Mouse (Mus musculus) CH12.LX (cell line): ENCODE data around the gene Tspan9. TPM values are rescaled to one million over a fixed set of nuclear protein-coding genes. Genes with fewer than 3 reads are reported as not detected.

Experiments
- DNase-seq: peaks from one replicate; pipeline ENCODE4 v3.0.0-alpha.2; 2013; ENCODE audit errors: extremely low read depth
- H3K27ac ChIP-seq: 2 replicates; pipeline ENCODE4 v1.5.1; 2012; ENCODE audit warnings: low read depth, mild to moderate bottlenecking, control low read depth, moderate library complexity; ENCODE audit not compliant: insufficient read depth
- H3K27me3 ChIP-seq: replicated peaks from 2 replicates; pipeline ENCODE3; 2012; ENCODE audit warnings: inconsistent platforms
- H3K36me3 ChIP-seq, 2 experiments: replicated peaks in 1 of 2; 2 replicates each; pipeline versions ENCODE3 to v1.6.1; 2012; ENCODE audit warnings: inconsistent platforms in 1 of 2, low read length in 1 of 2, mild to moderate bottlenecking in 1 of 2, mixed read lengths in 1 of 2, moderate library complexity in 1 of 2; ENCODE audit not compliant: control insufficient read depth in 1 of 2, insufficient read depth in 1 of 2
- H3K4me1 ChIP-seq, 2 experiments: 2 replicates each; pipeline ENCODE4 v1.6.1; 2012; ENCODE audit warnings: inconsistent platforms in 1 of 2, moderate library complexity in 1 of 2; ENCODE audit not compliant: insufficient read depth in 2 of 2, control insufficient read depth in 1 of 2
- H3K4me2 ChIP-seq: 2 replicates; pipeline ENCODE4 v1.6.1; 2012; ENCODE audit warnings: low read depth, mild to moderate bottlenecking, control low read depth; ENCODE audit not compliant: poor library complexity, insufficient read depth, severe bottlenecking
- H3K4me3 ChIP-seq, 3 experiments: fragments of 150-350 bp in 1 of 3; sonication (generic) in 1 of 3; replicated peaks in 1 of 3; 2 replicates each; pipeline versions ENCODE3 to v1.5.1; 2011 to 2012; ENCODE audit warnings: low read depth in 2 of 3, low read length in 2 of 3, mild to moderate bottlenecking in 2 of 3, moderate library complexity in 2 of 3, control low read depth in 1 of 3, improper control_type of control experiment in 1 of 3, inconsistent platforms in 1 of 3, mixed read lengths in 1 of 3; ENCODE audit not compliant: poor library complexity in 1 of 3
- H3K79me2 ChIP-seq: replicated peaks from 2 replicates; pipeline ENCODE4 v1.6.1; 2012; ENCODE audit warnings: mild to moderate bottlenecking, moderate library complexity; ENCODE audit not compliant: control insufficient read depth, poor library complexity, insufficient read depth, severe bottlenecking; ENCODE audit errors: extremely low read depth
- H3K9ac ChIP-seq: 2 replicates; pipeline ENCODE4 v1.6.1; 2012; ENCODE audit warnings: low read depth, mild to moderate bottlenecking, control low read depth, moderate library complexity; ENCODE audit not compliant: insufficient read depth
- H3K9me3 ChIP-seq: replicated peaks from 2 replicates; pipeline ENCODE3; 2012; ENCODE audit warnings: low read length, inconsistent platforms, mixed read lengths
- BHLHE40 ChIP-seq: IDR thresholded peaks from 2 replicates; pipeline ENCODE4 v1.6.1; 2011; ENCODE audit warnings: mild to moderate bottlenecking, low read depth, low read length, improper control_type of control experiment
- ETS1 ChIP-seq: conservative IDR thresholded peaks from 2 replicates; pipeline ENCODE4 v1.6.1; 2012; ENCODE audit warnings: low read depth, mild to moderate bottlenecking, inconsistent platforms, low read length, improper control_type of control experiment, moderate library complexity
- GABPA ChIP-seq: IDR thresholded peaks from 2 replicates; pipeline ENCODE4 v1.6.1; 2012; ENCODE audit warnings: low read depth, low read length, improper control_type of control experiment, inconsistent platforms; ENCODE audit not compliant: insufficient replicate concordance
- HCFC1 ChIP-seq: IDR thresholded peaks from 2 replicates; pipeline ENCODE4 v1.6.1; 2012; ENCODE audit warnings: low read depth, mild to moderate bottlenecking, inconsistent platforms, low read length, improper control_type of control experiment
- JUND ChIP-seq: conservative IDR thresholded peaks from 2 replicates; pipeline ENCODE4 v1.6.1; 2011; ENCODE audit warnings: low read depth, low read length, improper control_type of control experiment
- MAZ ChIP-seq: IDR thresholded peaks from 2 replicates; pipeline ENCODE4 v1.6.1; 2012; ENCODE audit warnings: low read depth, mild to moderate bottlenecking, inconsistent platforms, low read length, improper control_type of control experiment, moderate library complexity
- MEF2A ChIP-seq: IDR thresholded peaks from 2 replicates; pipeline ENCODE4 v1.6.1; 2014; ENCODE audit warnings: low read depth, mild to moderate bottlenecking, inconsistent platforms, low read length, improper control_type of control experiment, borderline replicate concordance
- MXI1 ChIP-seq: IDR thresholded peaks from 2 replicates; pipeline ENCODE4 v1.6.1; 2011; ENCODE audit warnings: mild to moderate bottlenecking, low read depth, low read length, improper control_type of control experiment
- MYC ChIP-seq: IDR thresholded peaks from 2 replicates; pipeline ENCODE4 v1.6.1; 2011; ENCODE audit warnings: low read depth, mild to moderate bottlenecking, improper control_type of control experiment, low read length
- NELFE ChIP-seq: IDR thresholded peaks from 2 replicates; pipeline ENCODE4 v1.6.1; 2011; ENCODE audit warnings: low read depth, low read length, improper control_type of control experiment
- NRF1 ChIP-seq: IDR thresholded peaks from 2 replicates; pipeline ENCODE4 v1.6.1; 2014; ENCODE audit warnings: low read depth, mild to moderate bottlenecking, inconsistent platforms, low read length, improper control_type of control experiment, moderate library complexity
- PAX5 ChIP-seq: IDR thresholded peaks from 2 replicates; pipeline ENCODE4 v1.6.1; 2012; ENCODE audit warnings: low read length, inconsistent platforms, mixed read lengths
- POLR2A ChIP-seq: IDR thresholded peaks from 2 replicates; pipeline ENCODE4 v1.6.1; 2011; ENCODE audit warnings: low read depth, mild to moderate bottlenecking, improper control_type of control experiment, low read length
- SIN3A ChIP-seq: IDR thresholded peaks from 2 replicates; pipeline ENCODE4 v1.6.1; 2012; ENCODE audit warnings: low read length, improper control_type of control experiment, inconsistent platforms
- TBP ChIP-seq: conservative IDR thresholded peaks from 2 replicates; pipeline ENCODE4 v1.6.1; 2011; ENCODE audit warnings: low read depth, low read length, improper control_type of control experiment
- UBTF ChIP-seq: IDR thresholded peaks from 2 replicates; pipeline ENCODE4 v1.6.1; 2012; ENCODE audit warnings: low read depth, mild to moderate bottlenecking, inconsistent platforms, low read length, improper control_type of control experiment, moderate library complexity
- USF1 ChIP-seq: IDR thresholded peaks from 2 replicates; pipeline ENCODE4 v1.6.1; 2014; ENCODE audit warnings: low read depth, mild to moderate bottlenecking, inconsistent platforms, low read length, improper control_type of control experiment
- USF2 ChIP-seq: conservative IDR thresholded peaks from 2 replicates; pipeline ENCODE4 v1.6.1; 2011; ENCODE audit warnings: low read depth, low read length, improper control_type of control experiment
- ZKSCAN1 ChIP-seq: IDR thresholded peaks from 2 replicates; pipeline ENCODE4 v1.6.1; 2012; ENCODE audit warnings: low read depth, inconsistent platforms, low read length, improper control_type of control experiment, borderline replicate concordance
- ZMIZ1 ChIP-seq: IDR thresholded peaks from 2 replicates; pipeline ENCODE4 v1.6.1; 2012; ENCODE audit warnings: low read depth, mild to moderate bottlenecking, inconsistent platforms, low read length, improper control_type of control experiment
- dilution Hi-C: fragments of 300-500 bp; cut with MboI; formaldehyde crosslinking; loops from 2 replicates; pipeline ENCODE4 v1.14.3; 2020; ENCODE audit warnings: low sequenced_read_pairs; ENCODE audit not compliant: extremely low pct_unique_long_range_greater_than_20kb, extremely low pct_ligation_motif_present
- in situ Hi-C: fragments of 300-500 bp; cut with MboI; formaldehyde crosslinking; loops from 3 replicates; pipeline ENCODE4 v1.14.3; 2019; ENCODE audit warnings: low sequenced_read_pairs, low pct_ligation_motif_present, low pct_unique_long_range_greater_than_20kb, mixed read lengths
- polyA plus RNA-seq: library from polyadenylated mRNA; unstranded; fragments of >175 nt; gene quantifications from 2 replicates; pipeline ENCODE4 v1.2.1, GENCODE M21; 2012; ENCODE audit warnings: low read depth; ENCODE audit not compliant: insufficient read length
- total RNA-seq, 2 experiments: library from RNA; depleted of rRNA; stranded (reverse); fragments of 300-350 nt in 1 of 2; fragments of >200 nt in 1 of 2; gene quantifications; 2 replicates each; pipeline ENCODE4 v1.2.3; 2012 to 2014

Tspan9 gene
- total and polyA plus RNA-seq, 3 experiments, result 0.40 to 0.98 (median 0.71) TPM

GRCm38 (mm10) chr6:128089770-128090702 lies 53.4 kb downstream of the Tspan9 start:
- Histone ChIP-seq H3K4me2 (no peak overlapping the region), H3K4me3 (no peak overlapping the region), H3K27me3 (peaks cover 86% of the 10 kb centered on the region), H3K4me1 (no peaks in the 10 kb centered on the region), H3K9ac (no peak overlapping the region), H3K27ac (no peak overlapping the region), H3K36me3 (no peaks in the 10 kb centered on the region), H3K79me2 (no peaks in the 10 kb centered on the region), H3K9me3 (no peaks in the 10 kb centered on the region)
- dilution Hi-C loops (no loop called here), in situ Hi-C loops (no loop called here)
- TF ChIP-seq ZMIZ1, result no peak
- TF ChIP-seq NELFE, result no peak
- no peak for TF ChIP-seq MAZ
- TF ChIP-seq UBTF, result no peak
- no peak for TF ChIP-seq POLR2A
- no peak for TF ChIP-seq MYC
- no peak for TF ChIP-seq ZKSCAN1
- TF ChIP-seq USF2, result no peak
- TF ChIP-seq ETS1, result no peak
- no peak for TF ChIP-seq MEF2A
- no peak for TF ChIP-seq TBP
- no peak for TF ChIP-seq PAX5
- no peak for TF ChIP-seq USF1
- TF ChIP-seq BHLHE40, result no peak
- no peak for TF ChIP-seq JUND
- TF ChIP-seq MXI1, result no peak
- no peak for TF ChIP-seq SIN3A
- no peak for TF ChIP-seq HCFC1
- TF ChIP-seq NRF1, result no peak
- TF ChIP-seq GABPA, result no peak
- DNase-seq, result no peak
